Mouse (Mus musculus) cerebellum, adult 2 months (tissue): ENCODE measurements at regions not wholly inside any gene's neighbourhood (a gene's known extent, or its start where the extent isn't known, plus 50 kb on each side); places are given as distances from the start of the nearest gene placed in this dataset.

ENCODE experiments used
- CTCF ChIP-seq: fragments of 200-500 bp; IDR thresholded peaks from 2 replicates; pipeline ENCODE4 v1.5.1; 2011; ENCODE audit warnings: low read depth, mild to moderate bottlenecking, control low read depth, low read length, moderate library complexity, borderline replicate concordance; ENCODE audit not compliant: insufficient read depth
- POLR2A ChIP-seq: fragments of 200-500 bp; IDR thresholded peaks from 2 replicates; pipeline ENCODE4 v1.6.1; 2011; ENCODE audit warnings: low read length, control low read depth, borderline replicate concordance; ENCODE audit not compliant: insufficient read depth

- TF ChIP-seq CTCF (no peak), POLR2A (no peak)
Observed at GRCm38 (mm10) chr6:99959371-99959770, 233.2 kb upstream of the Prok2 start.
